Mouse (Mus musculus): ENCODE data around the gene Gm9736. TPM values are rescaled to one million over a fixed set of nuclear protein-coding genes. Genes with fewer than 3 reads are reported as not detected.
"Not testable (repeated sequence)": the region's sequence is repeated elsewhere in the genome, so short reads cannot be mapped to it uniquely, and the experiment has no call there.

The Gm9736 gene
- polyA plus RNA-seq, 1 experiment from 2014 or later: not detected

- Histone ChIP-seq H3K9me3 (replicated peaks; ENCODE audit: low read length) (no peaks in the 10 kb centered on the region), H3K4me3 (replicated peaks; ENCODE audit: low read depth, low read length) (no peak overlapping the region), H3K27me3 (ENCODE audit: insufficient read depth, low read length) (no peaks in the 10 kb centered on the region), H3K27ac (no peak overlapping the region), H3K4me2 (ENCODE audit: low read length) (no peak overlapping the region), H3K9ac (ENCODE audit: low read depth, low read length) (no peak overlapping the region), H3K36me3 (ENCODE audit: insufficient read depth, low read length) (no peaks in the 10 kb centered on the region), H3K4me1 (replicated peaks; ENCODE audit: insufficient read depth, low read length) (no peaks in the 10 kb centered on the region)
- TF ChIP-seq CTCF (IDR thresholded peaks at IDR 0.05; ENCODE audit: low read depth): no peak
- DNase-seq (ENCODE audit: low spot score) (no peak), ATAC-seq (replicated peaks; ENCODE audit: low FRiP score, low read depth) (no peak)
- WGBS: 83% methylated on average over 4 of the region's 4 CpGs
Observed at GRCm38 (mm10) chr10:77738929-77739328, 12.2 kb downstream of the Gm9736 start.

GRCm38 (mm10) chr10:77735928-77736327, 15.2 kb downstream of the Gm9736 start:
- H3K27ac ChIP-seq: no peak overlapping the region
- H3K4me3 ChIP-seq (replicated peaks; ENCODE audit: low read depth, low read length): no peak overlapping the region
- no peak overlapping the region for H3K9ac ChIP-seq (ENCODE audit: low read depth, low read length)
- no peaks in the 10 kb centered on the region for H3K4me1 ChIP-seq (replicated peaks; ENCODE audit: insufficient read depth, low read length)
- ATAC-seq (replicated peaks; ENCODE audit: low FRiP score, low read depth): no peak
- H3K9me3 ChIP-seq (replicated peaks; ENCODE audit: low read length): no peaks in the 10 kb centered on the region
- WGBS: 91% methylated on average over 1 of the region's 1 CpGs
- no peak for TF ChIP-seq CTCF (IDR thresholded peaks at IDR 0.05; ENCODE audit: low read depth)
- H3K4me2 ChIP-seq (ENCODE audit: low read length): no peak overlapping the region
- H3K36me3 ChIP-seq (ENCODE audit: insufficient read depth, low read length): no peaks in the 10 kb centered on the region
- H3K27me3 ChIP-seq (ENCODE audit: insufficient read depth, low read length): no peaks in the 10 kb centered on the region
- no peak for DNase-seq (ENCODE audit: low spot score)

- Histone ChIP-seq H3K9me3 (replicated peaks; ENCODE audit: low read length) (no peaks in the 10 kb centered on the region), H3K27ac (no peak overlapping the region), H3K4me2 (ENCODE audit: low read length) (no peak overlapping the region), H3K27me3 (ENCODE audit: insufficient read depth, low read length) (no peaks in the 10 kb centered on the region), H3K4me1 (replicated peaks; ENCODE audit: insufficient read depth, low read length) (no peaks in the 10 kb centered on the region), H3K4me3 (replicated peaks; ENCODE audit: low read depth, low read length) (no peak overlapping the region), H3K36me3 (ENCODE audit: insufficient read depth, low read length) (no peaks in the 10 kb centered on the region), H3K9ac (ENCODE audit: low read depth, low read length) (no peak overlapping the region)
- ATAC-seq (replicated peaks; ENCODE audit: low FRiP score, low read depth) (no peak), DNase-seq (ENCODE audit: low spot score) (no peak)
- TF ChIP-seq CTCF (IDR thresholded peaks at IDR 0.05; ENCODE audit: low read depth): peak; percentile 41; the same call in 1 of the 2 replicates
- 50% methylated on average over 4 of the region's 4 CpGs for WGBS
Observed at GRCm38 (mm10) chr10:77729241-77729640, 21.9 kb downstream of the Gm9736 start.

GRCm38 (mm10) chr10:77728280-77728679, 22.9 kb downstream of the Gm9736 start:
- no peaks in the 10 kb centered on the region for H3K36me3 ChIP-seq (ENCODE audit: insufficient read depth, low read length)
- ATAC-seq (replicated peaks; ENCODE audit: low FRiP score, low read depth) (no peak), DNase-seq (ENCODE audit: low spot score) (no peak)
- H3K4me1 ChIP-seq (replicated peaks; ENCODE audit: insufficient read depth, low read length): no peaks in the 10 kb centered on the region
- H3K9ac ChIP-seq (ENCODE audit: low read depth, low read length): no peak overlapping the region
- H3K9me3 ChIP-seq (replicated peaks; ENCODE audit: low read length): no peaks in the 10 kb centered on the region
- no peaks in the 10 kb centered on the region for H3K27me3 ChIP-seq (ENCODE audit: insufficient read depth, low read length)
- TF ChIP-seq CTCF (IDR thresholded peaks at IDR 0.05; ENCODE audit: low read depth): peak; percentile 32
- no peak overlapping the region for H3K27ac ChIP-seq
- no peak overlapping the region for H3K4me2 ChIP-seq (ENCODE audit: low read length)
- 61% methylated on average over 4 of the region's 4 CpGs for WGBS
- no peak overlapping the region for H3K4me3 ChIP-seq (replicated peaks; ENCODE audit: low read depth, low read length)

- 37% methylated on average over 3 of the region's 3 CpGs for WGBS
- Histone ChIP-seq H3K9me3 (replicated peaks; ENCODE audit: low read length) (no peaks in the 10 kb centered on the region), H3K9ac (ENCODE audit: low read depth, low read length) (no peak within 1 kb of the TSS), H3K4me1 (replicated peaks; ENCODE audit: insufficient read depth, low read length) (no peaks in the 10 kb centered on the region), H3K4me3 (replicated peaks; ENCODE audit: low read depth, low read length) (no peak within 1 kb of the TSS), H3K27ac (no peak within 1 kb of the TSS), H3K27me3 (ENCODE audit: insufficient read depth, low read length) (no peaks in the 10 kb centered on the region), H3K4me2 (ENCODE audit: low read length) (no peak within 1 kb of the TSS), H3K36me3 (ENCODE audit: insufficient read depth, low read length) (no peaks in the 10 kb centered on the region)
- ATAC-seq (replicated peaks; ENCODE audit: low FRiP score, low read depth) (no peak), DNase-seq (ENCODE audit: low spot score) (no peak)
- no peak for TF ChIP-seq CTCF (IDR thresholded peaks at IDR 0.05; ENCODE audit: low read depth)
Observed at GRCm38 (mm10) chr10:77726186-77726585, 25.0 kb downstream of the Gm9736 start, which contains the start of gene Gm10100. Gene Gm10100 (plus strand): TSS chr10:77726486.

GRCm38 (mm10) chr10:77724855-77725254, 26.3 kb downstream of the Gm9736 start:
- Histone ChIP-seq H3K4me2 (ENCODE audit: low read length) (no peak overlapping the region), H3K4me1 (replicated peaks; ENCODE audit: insufficient read depth, low read length) (no peaks in the 10 kb centered on the region), H3K4me3 (replicated peaks; ENCODE audit: low read depth, low read length) (no peak overlapping the region), H3K27ac (no peak overlapping the region), H3K36me3 (ENCODE audit: insufficient read depth, low read length) (no peaks in the 10 kb centered on the region), H3K9ac (ENCODE audit: low read depth, low read length) (no peak overlapping the region), H3K27me3 (ENCODE audit: insufficient read depth, low read length) (no peaks in the 10 kb centered on the region), H3K9me3 (replicated peaks; ENCODE audit: low read length) (no peaks in the 10 kb centered on the region)
- no peak for DNase-seq (ENCODE audit: low spot score)
- 79% methylated on average over 8 of the region's 8 CpGs for WGBS
- peak; percentile 16; the same call in 1 of the 2 replicates for TF ChIP-seq CTCF (IDR thresholded peaks at IDR 0.05; ENCODE audit: low read depth)
- no peak for ATAC-seq (replicated peaks; ENCODE audit: low FRiP score, low read depth)

- not testable (repeated sequence) for DNase-seq (ENCODE audit: low spot score); H3K4me3 ChIP-seq (replicated peaks; ENCODE audit: low read depth, low read length); ATAC-seq (replicated peaks; ENCODE audit: low FRiP score, low read depth); H3K36me3 ChIP-seq (ENCODE audit: insufficient read depth, low read length); H3K9me3 ChIP-seq (replicated peaks; ENCODE audit: low read length); H3K27ac ChIP-seq; H3K4me1 ChIP-seq (replicated peaks; ENCODE audit: insufficient read depth, low read length); H3K27me3 ChIP-seq (ENCODE audit: insufficient read depth, low read length); H3K4me2 ChIP-seq (ENCODE audit: low read length); H3K9ac ChIP-seq (ENCODE audit: low read depth, low read length)
- 92% methylated on average over 1 of the region's 1 CpGs for WGBS
Observed at GRCm38 (mm10) chr10:77720299-77720698, 30.9 kb downstream of the Gm9736 start, which contains the start of gene Krtap12-1. Gene Krtap12-1 (plus strand): TSS chr10:77720599.
